Mouse (Mus musculus) hindbrain, embryonic 16.5 days (tissue): ENCODE data around the gene Mettl16. TPM values are rescaled to one million over a fixed set of nuclear protein-coding genes. Genes with fewer than 3 reads are reported as not detected.
A peak's percentile ranks its signal among the peaks of the same experiment; 100 is the strongest.

Experiments used
- ATAC-seq: fragments of 200-750 bp; cut with Nextera tagmentation; 2 replicates; pipeline ENCODE4 v1.8.0; 2017; ENCODE audit warnings: moderate TSS enrichment, moderate library complexity
- H3K27ac ChIP-seq: fragments of 300-500 bp; sonication (generic); 2 replicates; pipeline ENCODE4 v1.5.1; 2014; ENCODE audit warnings: low read depth, mild to moderate bottlenecking, control low read depth, low read length, moderate library complexity
- H3K27me3 ChIP-seq: fragments of 300-500 bp; sonication (generic); replicated peaks from 2 replicates; pipeline ENCODE4 v1.6.1; 2014; ENCODE audit warnings: low read length; ENCODE audit not compliant: control insufficient read depth, insufficient read depth
- H3K36me3 ChIP-seq: fragments of 300-500 bp; sonication (generic); 2 replicates; pipeline ENCODE4 v1.6.1; 2014; ENCODE audit warnings: mild to moderate bottlenecking, low read length, moderate library complexity, mixed read lengths; ENCODE audit not compliant: control insufficient read depth, insufficient read depth
- H3K4me1 ChIP-seq: fragments of 300-500 bp; sonication (generic); 2 replicates; pipeline ENCODE4 v1.6.1; 2014; ENCODE audit warnings: low read depth, low read length; ENCODE audit not compliant: control insufficient read depth, insufficient read depth
- H3K4me2 ChIP-seq: fragments of 300-500 bp; sonication (generic); 2 replicates; pipeline ENCODE4 v1.6.1; 2014; ENCODE audit warnings: mild to moderate bottlenecking, low read length, control low read depth, moderate library complexity
- H3K4me3 ChIP-seq: fragments of 300-500 bp; sonication (generic); 2 replicates; pipeline ENCODE4 v1.5.1; 2014; ENCODE audit warnings: mild to moderate bottlenecking, low read length, control low read depth, moderate library complexity
- H3K9ac ChIP-seq: fragments of 300-500 bp; sonication (generic); 2 replicates; pipeline ENCODE4 v1.6.1; 2014; ENCODE audit warnings: low read depth, mild to moderate bottlenecking, control low read depth, low read length, moderate library complexity
- H3K9me3 ChIP-seq: fragments of 300-500 bp; sonication (generic); 2 replicates; pipeline ENCODE4 v1.6.1; 2014; ENCODE audit warnings: mild to moderate bottlenecking, low read length, moderate library complexity; ENCODE audit not compliant: control insufficient read depth
- WGBS: fragments of 180-500 bp; shearing (Covaris S2); extraction: QIAGEN DNeasy Blood & Tissue Kit; methylation state at CpG from one replicate; pipeline ENCODE4 v1.1.7; 2014; 5-methylcytosine and 5-hydroxymethylcytosine counted together
- polyA plus RNA-seq: library from polyadenylated mRNA; unstranded; fragments of >200 nt; fragmentation: Nextera tagmentation; extraction: Ambion mirVana; gene quantifications from 2 replicates; pipeline ENCODE4 v1.2.1, GENCODE M21; 2015

Gene Mettl16
- 52.2 and 55.3 TPM in 2 replicates for polyA plus RNA-seq

DNA sequence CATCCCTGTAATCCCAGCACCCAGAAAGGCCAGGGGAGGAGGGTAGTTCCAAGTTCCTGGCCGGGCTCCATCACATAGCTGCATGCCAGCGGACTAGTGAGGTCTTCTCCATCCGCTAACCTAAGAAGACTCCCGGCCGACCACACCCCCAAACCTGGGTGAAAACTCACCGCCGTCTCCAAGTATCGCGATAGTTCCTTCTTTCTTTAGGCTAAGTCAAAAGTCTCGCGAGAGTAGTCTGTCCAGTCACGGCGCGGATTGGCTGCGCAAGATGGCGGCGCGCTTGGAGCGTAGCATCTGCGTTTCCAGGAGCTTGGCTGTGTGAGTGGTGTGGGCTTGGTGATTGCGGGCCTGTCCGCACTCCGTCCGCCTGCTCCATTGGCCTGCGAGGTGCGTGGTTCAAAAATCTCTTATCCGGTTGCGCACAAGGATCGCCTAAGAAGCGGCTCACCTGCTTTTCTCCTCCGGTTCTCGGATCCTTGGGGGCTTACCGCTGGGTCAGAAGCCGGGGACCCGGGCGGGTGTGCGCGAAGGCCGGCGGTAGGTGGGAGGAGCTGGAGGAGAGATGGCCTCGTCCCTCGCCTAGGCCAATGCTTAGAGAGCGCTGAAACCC, at the start of gene Mettl16:
Mettl16 (plus strand) TSS at position 236 of the 613 bp plus-strand sequence.
- no peaks in the 10 kb centered on the region for H3K9me3 ChIP-seq
- H3K4me1 ChIP-seq: peaks cover 14% of the 10 kb centered on the region
- under 1% methylated on average over 43 of the region's 43 CpGs for WGBS
- H3K4me2 ChIP-seq: peak within 1 kb of the TSS; percentile 61
- ATAC-seq: peak; percentile 98
- peak within 1 kb of the TSS; percentile 90 for H3K27ac ChIP-seq
- peak within 1 kb of the TSS; percentile 86 for H3K9ac ChIP-seq
- peaks cover 13% of the 10 kb centered on the region for H3K36me3 ChIP-seq
- H3K4me3 ChIP-seq: peak within 1 kb of the TSS; percentile 53
- no peaks in the 10 kb centered on the region for H3K27me3 ChIP-seq

DNA sequence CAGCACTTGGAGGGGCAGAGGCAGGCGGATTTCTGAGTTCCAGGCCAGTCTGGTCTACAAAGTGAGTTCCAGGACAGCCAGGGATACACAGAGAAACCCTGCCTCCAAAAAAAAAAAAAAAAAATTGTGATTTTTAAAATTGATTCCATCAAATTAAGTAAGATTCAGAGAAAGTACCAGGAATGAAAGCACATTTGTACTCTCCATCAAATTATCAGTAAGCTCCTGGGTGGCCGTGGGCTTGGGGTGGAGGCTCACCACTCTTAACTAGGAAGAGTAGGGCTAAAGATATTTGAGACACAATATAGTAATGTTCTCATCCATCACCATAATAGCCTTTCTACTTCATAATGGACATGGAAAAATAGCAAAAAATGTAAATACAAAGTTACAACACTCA, 49.5 kb upstream of the Mettl16 start:
- peak overlapping the region; percentile 48 for H3K4me2 ChIP-seq
- no peak overlapping the region for H3K9ac ChIP-seq
- H3K27ac ChIP-seq: no peak overlapping the region
- H3K9me3 ChIP-seq: no peaks in the 10 kb centered on the region
- H3K4me3 ChIP-seq: no peak overlapping the region
- H3K36me3 ChIP-seq: no peaks in the 10 kb centered on the region
- H3K4me1 ChIP-seq: peaks cover 21% of the 10 kb centered on the region
- ATAC-seq: no peak
- 60% methylated on average over 2 of the region's 2 CpGs for WGBS
- no peaks in the 10 kb centered on the region for H3K27me3 ChIP-seq

DNA sequence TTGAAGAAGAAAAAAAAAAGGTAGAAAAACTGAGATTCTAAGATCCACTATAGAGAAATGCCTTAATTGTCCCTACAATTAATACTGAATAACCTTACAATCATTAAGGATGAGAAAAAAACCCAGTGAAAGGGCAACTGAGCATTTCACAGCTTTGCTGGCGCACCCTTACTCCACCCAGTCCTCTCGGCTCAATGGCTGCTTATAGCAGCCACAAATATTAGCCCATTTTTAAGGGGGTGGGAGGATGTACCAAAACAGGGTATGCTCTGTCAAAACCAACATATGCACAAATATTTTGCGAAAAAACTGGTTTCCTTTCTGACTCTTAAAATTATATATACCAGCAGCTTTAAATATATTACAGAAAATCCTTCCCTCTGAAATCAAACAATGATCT, 48.7 kb upstream of the Mettl16 start:
- no peak overlapping the region for H3K27ac ChIP-seq
- H3K4me3 ChIP-seq: peak overlapping the region; percentile 44
- WGBS: 29% methylated on average over 3 of the region's 3 CpGs
- no peaks in the 10 kb centered on the region for H3K36me3 ChIP-seq
- no peak for ATAC-seq
- no peaks in the 10 kb centered on the region for H3K27me3 ChIP-seq
- H3K9ac ChIP-seq: peak overlapping the region; percentile 44
- H3K9me3 ChIP-seq: no peaks in the 10 kb centered on the region
- peaks cover 21% of the 10 kb centered on the region for H3K4me1 ChIP-seq
- H3K4me2 ChIP-seq: peak overlapping the region; percentile 82

DNA sequence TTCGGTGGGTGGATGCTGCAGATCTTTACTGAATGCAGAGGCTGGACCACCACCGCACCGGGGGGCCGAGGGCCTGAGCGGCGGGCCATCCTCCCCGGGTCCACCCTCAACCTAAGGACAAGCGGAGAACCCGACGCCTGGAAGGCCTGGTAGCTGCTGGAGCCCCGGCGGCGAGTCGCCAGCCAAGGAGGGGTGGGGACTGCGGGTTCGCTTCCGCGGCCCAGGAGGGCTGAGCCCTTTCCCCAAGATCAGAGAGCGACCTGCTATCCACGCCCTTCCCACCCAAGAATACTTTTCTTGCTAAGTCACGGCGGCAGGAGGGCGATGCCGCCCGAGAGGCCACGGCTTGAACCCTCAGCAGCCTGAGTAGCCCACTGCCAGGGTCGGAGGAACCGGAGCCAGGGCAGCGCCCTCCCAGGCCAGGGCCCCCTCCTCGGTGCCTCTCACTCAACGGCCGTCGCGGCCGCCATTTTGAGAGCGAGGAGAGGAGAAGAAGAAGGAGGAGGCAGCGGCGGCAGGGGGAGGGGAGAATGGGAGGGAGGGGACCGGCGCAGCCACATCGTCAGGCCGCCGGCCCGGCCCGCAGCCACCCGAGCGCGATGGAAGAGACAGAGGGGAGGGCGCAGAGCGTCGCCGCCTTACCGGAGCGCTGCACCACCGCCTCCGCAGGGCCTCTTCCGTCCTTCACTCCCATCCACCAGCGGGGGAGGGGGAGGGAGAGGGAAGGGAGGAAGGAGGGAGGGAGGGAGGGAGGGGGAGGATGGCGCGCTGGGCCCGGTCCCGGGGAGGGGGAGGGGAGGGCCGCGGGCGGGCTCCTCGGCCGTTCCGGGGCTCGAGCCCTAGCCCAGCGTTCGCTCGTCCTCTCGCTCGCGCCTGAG, 47.0 kb upstream of the Mettl16 start:
- peak overlapping the region; percentile 100 for H3K27ac ChIP-seq
- peaks cover 21% of the 10 kb centered on the region for H3K4me1 ChIP-seq
- peak overlapping the region; percentile 96 for H3K4me3 ChIP-seq
- under 1% methylated on average over 49 of the region's 75 CpGs for WGBS
- no peaks in the 10 kb centered on the region for H3K27me3 ChIP-seq
- peak overlapping the region; percentile 82 for H3K4me2 ChIP-seq
- ATAC-seq: peak; percentile 83
- H3K9me3 ChIP-seq: no peaks in the 10 kb centered on the region
- no peaks in the 10 kb centered on the region for H3K36me3 ChIP-seq
- peak overlapping the region; percentile 99 for H3K9ac ChIP-seq

DNA sequence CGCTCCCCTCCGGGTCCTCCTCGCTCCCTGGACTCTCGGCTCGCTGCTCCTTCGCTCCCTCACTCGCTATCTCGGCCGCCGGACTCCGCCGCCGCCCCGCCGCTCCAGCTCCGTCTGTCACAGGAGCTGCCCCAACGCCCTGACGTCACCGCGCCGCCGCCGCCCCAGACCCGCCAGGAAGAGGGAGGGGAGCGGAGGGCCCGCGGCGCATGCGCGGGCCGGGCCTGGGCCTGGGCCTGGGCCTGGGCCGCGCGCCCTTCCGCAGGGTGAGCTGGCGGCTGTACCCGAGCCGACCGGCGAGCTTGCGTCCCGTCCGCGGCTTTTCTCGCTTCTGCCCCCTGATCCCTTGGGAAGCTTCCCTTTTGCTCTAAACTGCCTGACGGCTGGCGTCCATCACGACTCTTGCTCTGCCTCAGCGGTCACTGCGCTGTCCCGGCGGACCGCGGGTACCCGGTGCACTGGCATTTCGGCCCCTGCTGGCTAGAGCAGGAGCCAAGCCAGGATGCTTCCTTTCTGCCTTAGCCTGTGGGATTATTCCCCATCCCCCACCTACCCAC, 46.3 kb upstream of the Mettl16 start, which contains the start of gene Pafah1b1:
Pafah1b1 (minus strand) TSS at position 436 of the 557 bp plus-strand sequence.
- Histone ChIP-seq H3K9ac (peak within 1 kb of the TSS; percentile 99), H3K4me3 (peak within 1 kb of the TSS; percentile 96), H3K27ac (peak within 1 kb of the TSS; percentile 100), H3K9me3 (no peaks in the 10 kb centered on the region), H3K4me1 (peaks cover 21% of the 10 kb centered on the region), H3K4me2 (peak within 1 kb of the TSS; percentile 82), H3K36me3 (no peaks in the 10 kb centered on the region), H3K27me3 (no peaks in the 10 kb centered on the region)
- ATAC-seq: peak; percentile 97
- under 1% methylated on average over 31 of the region's 56 CpGs for WGBS

DNA sequence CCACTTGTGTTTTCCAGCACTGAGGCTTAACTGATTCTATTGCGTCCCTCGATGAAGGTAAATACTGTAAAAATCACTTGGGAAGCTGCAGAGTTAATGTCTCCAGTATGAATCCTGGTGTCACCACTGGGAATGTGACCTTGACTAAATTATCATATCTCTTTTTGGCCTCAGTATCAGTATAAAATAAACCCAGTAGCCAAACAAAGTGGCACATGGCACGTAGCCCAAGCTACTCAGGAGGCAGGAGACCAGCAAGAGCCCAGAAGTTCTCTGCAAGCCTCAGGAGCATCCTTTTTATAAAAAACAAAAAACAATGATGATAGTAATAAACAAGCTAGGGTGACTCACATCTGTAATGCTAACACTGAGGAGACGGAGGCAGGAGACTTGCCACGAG, 45.4 kb upstream of the Mettl16 start:
- H3K27me3 ChIP-seq: no peaks in the 10 kb centered on the region
- ATAC-seq: no peak
- 57% methylated on average over 5 of the region's 5 CpGs for WGBS
- peaks cover 18% of the 10 kb centered on the region for H3K4me1 ChIP-seq
- H3K9me3 ChIP-seq: no peaks in the 10 kb centered on the region
- H3K4me3 ChIP-seq: no peak overlapping the region
- no peaks in the 10 kb centered on the region for H3K36me3 ChIP-seq
- peak overlapping the region; percentile 0; the same call in 1 of the 2 replicates for H3K27ac ChIP-seq
- no peak overlapping the region for H3K9ac ChIP-seq
- peak overlapping the region; percentile 78 for H3K4me2 ChIP-seq

DNA sequence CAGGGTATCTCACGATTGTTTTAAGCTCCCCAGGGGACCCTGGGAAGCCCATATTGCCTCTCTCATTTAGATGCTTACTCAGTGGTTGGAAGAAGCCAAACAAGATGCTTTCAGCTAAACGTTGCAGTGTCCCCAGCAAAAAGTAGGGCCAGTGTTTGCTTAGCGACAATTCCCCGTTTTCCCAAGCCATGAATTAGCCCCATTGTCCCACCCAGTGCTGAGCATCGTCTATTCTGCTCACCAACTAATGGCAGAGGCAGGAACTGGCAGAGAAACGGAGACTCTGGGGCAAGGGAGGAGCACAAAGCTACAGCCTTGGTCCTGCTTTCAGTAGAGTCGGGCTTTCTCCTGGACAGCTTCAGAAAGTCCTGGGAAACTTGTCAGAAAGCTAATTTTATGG, 35.7 kb upstream of the Mettl16 start:
- H3K4me3 ChIP-seq: no peak overlapping the region
- no peak overlapping the region for H3K9ac ChIP-seq
- H3K4me1 ChIP-seq: peaks cover 4% of the 10 kb centered on the region; the same call in 1 of the 2 replicates
- peak; percentile 74 for ATAC-seq
- no peaks in the 10 kb centered on the region for H3K27me3 ChIP-seq
- H3K27ac ChIP-seq: peak overlapping the region; percentile 18; the same call in 1 of the 2 replicates
- 18% methylated on average over 7 of the region's 7 CpGs for WGBS
- no peaks in the 10 kb centered on the region for H3K9me3 ChIP-seq
- H3K4me2 ChIP-seq: peak overlapping the region; percentile 27
- no peaks in the 10 kb centered on the region for H3K36me3 ChIP-seq

DNA sequence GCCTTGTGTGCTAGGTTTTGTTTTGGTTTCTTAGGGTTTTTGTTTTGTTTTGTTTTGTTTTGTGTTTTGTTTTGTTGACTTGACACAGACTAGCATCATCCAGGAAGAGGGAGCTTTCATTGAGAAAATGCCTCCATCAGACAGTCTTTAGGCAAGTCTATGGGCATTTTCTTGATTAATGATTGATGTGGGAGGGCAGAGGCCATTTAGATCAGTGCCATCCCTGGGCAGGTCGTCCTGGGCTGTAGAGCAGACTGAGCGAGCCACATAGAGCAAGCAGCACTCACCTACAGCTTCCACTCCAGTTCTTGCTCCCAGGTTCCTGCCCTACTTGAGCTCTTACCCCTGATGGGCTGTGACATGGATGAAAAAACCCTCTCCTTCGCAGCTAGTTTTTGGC, 32.8 kb upstream of the Mettl16 start:
- WGBS: 55% methylated on average over 3 of the region's 3 CpGs
- Histone ChIP-seq H3K36me3 (no peaks in the 10 kb centered on the region), H3K4me1 (peaks cover 4% of the 10 kb centered on the region; the same call in 1 of the 2 replicates), H3K9ac (no peak overlapping the region), H3K9me3 (no peaks in the 10 kb centered on the region), H3K4me2 (no peak overlapping the region), H3K27me3 (no peaks in the 10 kb centered on the region), H3K27ac (no peak overlapping the region), H3K4me3 (no peak overlapping the region)
- ATAC-seq: no peak

DNA sequence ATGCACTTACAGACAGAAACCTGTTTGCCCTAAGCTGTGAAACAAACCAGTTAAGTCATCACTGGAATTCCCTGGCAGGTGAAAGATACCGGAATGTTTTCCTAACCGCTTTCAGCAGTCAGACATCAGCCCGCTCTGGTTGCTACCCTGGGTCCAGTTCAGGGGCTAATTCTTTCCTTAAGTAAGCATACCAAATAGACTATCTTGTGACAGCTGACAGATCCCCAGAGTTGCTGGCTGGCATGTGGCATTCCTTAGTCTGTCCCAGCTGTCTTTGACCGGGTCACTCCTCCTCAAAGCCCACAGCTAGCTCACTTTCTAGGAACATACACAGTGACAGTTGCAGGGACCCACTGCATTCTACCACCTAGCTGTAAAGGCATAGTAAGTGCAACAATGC, 22.6 kb upstream of the Mettl16 start:
- ATAC-seq: no peak
- 59% methylated on average over 4 of the region's 4 CpGs for WGBS
- no peaks in the 10 kb centered on the region for H3K36me3 ChIP-seq
- peaks cover 3% of the 10 kb centered on the region; the same call in 1 of the 2 replicates for H3K4me1 ChIP-seq
- no peaks in the 10 kb centered on the region for H3K9me3 ChIP-seq
- H3K9ac ChIP-seq: no peak overlapping the region
- no peak overlapping the region for H3K27ac ChIP-seq
- no peaks in the 10 kb centered on the region for H3K27me3 ChIP-seq
- no peak overlapping the region for H3K4me2 ChIP-seq
- H3K4me3 ChIP-seq: no peak overlapping the region
